ENCODE assay signal across 8 mouse cellular contexts in the genomic region with DNA sequence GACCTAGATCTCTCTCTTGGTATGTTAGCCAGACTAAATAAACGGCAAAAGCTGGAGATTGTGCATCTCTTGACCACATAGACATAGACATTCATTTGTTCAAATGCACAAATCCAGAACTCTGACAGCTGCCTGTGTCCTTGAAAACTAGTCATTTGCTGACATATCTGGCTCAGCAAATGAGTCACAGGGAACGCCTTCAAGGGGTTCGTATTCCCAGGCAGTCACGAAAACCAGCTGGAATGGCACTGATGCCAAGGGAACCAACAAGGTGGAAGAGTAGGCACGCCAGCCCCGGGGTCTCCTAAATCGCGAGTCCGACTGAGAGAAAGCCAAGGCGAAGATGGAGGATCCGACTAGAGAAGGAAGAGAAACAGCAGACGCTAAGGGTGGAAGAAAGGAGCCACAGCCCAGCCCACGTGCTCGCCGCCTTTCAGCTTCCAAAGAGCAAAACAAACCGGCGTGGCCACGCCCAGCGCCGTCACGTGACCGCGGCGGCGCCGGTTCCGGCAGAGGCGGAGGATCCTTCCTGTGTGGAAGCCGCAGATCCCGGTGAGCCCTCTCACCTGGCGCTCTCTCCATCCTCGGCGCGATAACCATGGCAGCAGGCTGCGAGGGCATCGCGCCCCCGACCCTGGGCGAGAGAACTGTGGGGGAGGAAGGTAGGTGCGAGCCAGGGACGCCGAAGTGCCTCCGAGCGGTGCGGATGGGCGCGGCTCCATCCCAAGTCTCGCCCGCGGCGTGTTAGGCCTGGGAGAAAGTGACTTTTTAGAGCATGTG. TPM values are rescaled to one million over a fixed set of nuclear protein-coding genes. Genes with fewer than 3 reads are reported as not detected.
DNase-seq lines count a peak whose midpoint lies in the region; ATAC-seq and TF ChIP-seq lines count a peak whose summit lies in the region.

A gene (plus strand): TSS at position 498 of the 780 bp plus-strand sequence.

- ATAC-seq in forebrain, embryonic 16.5 days: peak; percentile 85
- ATAC-seq in neural tube, embryonic 15.5 days (ENCODE audit: low FRiP score): peak; percentile 83

- peak; percentile 76 to 81; a peak in 3 of 4 replicates for TF ChIP-seq POLR2A in MEL (IDR thresholded peaks at IDR 0.05; ENCODE audit: control insufficient read depth in 1 of 2, insufficient read depth in 1 of 2, low read depth in 1 of 2, low read length in 2 of 2, poor library complexity in 1 of 2)
- peak; percentile 75; the same call in 1 of the 2 replicates for TF ChIP-seq POLR2A in lung, adult 2 months (IDR thresholded peaks at IDR 0.05; ENCODE audit: borderline replicate concordance, extremely low read depth, low read depth, low read length)

- peaks cover 14% of the 10 kb centered on the region for H3K79me2 ChIP-seq in MEL (ENCODE audit: control insufficient read depth, insufficient read depth, low read length, poor library complexity)

- WGBS in forebrain, embryonic 16.5 days: under 1% methylated on average over 51 of the region's 51 CpGs
- under 1% methylated on average over 51 of the region's 51 CpGs for WGBS in lung, adult 2 months
- WGBS in neural tube, embryonic 15.5 days: under 1% methylated on average over 51 of the region's 51 CpGs

- peaks cover 0 to 7% of the 10 kb centered on the region in 2 experiments; a peak in 2 of 4 replicates for H3K36me3 ChIP-seq in MEL (ENCODE audit: control insufficient read depth in 1 of 2, insufficient read depth in 2 of 2, low read length in 2 of 2)
- H3K36me3 ChIP-seq in forebrain, embryonic 16.5 days (ENCODE audit: control insufficient read depth, insufficient read depth): no peaks in the 10 kb centered on the region
- no peaks in the 10 kb centered on the region for H3K36me3 ChIP-seq in neural tube, embryonic 15.5 days

- H3K4me2 ChIP-seq in forebrain, embryonic 16.5 days (ENCODE audit: low read length): peak within 1 kb of the TSS; percentile 93
- H3K4me2 ChIP-seq in neural tube, embryonic 15.5 days: peak within 1 kb of the TSS; percentile 92

- no peak for TF ChIP-seq RAD21 in MEL (IDR thresholded peaks at IDR 0.05; ENCODE audit: low read depth, low read length)

- peak; percentile 95 for DNase-seq in MEL (ENCODE audit: low read depth, low spot score)
- DNase-seq in cerebellum, adult 18-20 months: peak; percentile 91 to 93
- DNase-seq in heart, postnatal 36 days: peak; percentile 92 to 94
- DNase-seq in layer of hippocampus, adult 2 months (ENCODE audit: low spot score in 2 of 2): peak; percentile 88
- DNase-seq in lung, adult 2 months: peak; percentile 92
- DNase-seq in testis, postnatal 10 days (ENCODE audit: low spot score): peak; percentile 97

- peaks cover 3 to 16% of the 10 kb centered on the region in 2 experiments; a peak in 3 of 4 replicates for H3K4me1 ChIP-seq in MEL (ENCODE audit: control insufficient read depth in 1 of 2, insufficient read depth in 2 of 2, low read length in 2 of 2)
- peaks cover 30% of the 10 kb centered on the region for H3K4me1 ChIP-seq in forebrain, embryonic 16.5 days (replicated peaks; ENCODE audit: control insufficient read depth, insufficient read depth, low read length)
- peaks cover 4% of the 10 kb centered on the region; the same call in 1 of the 2 replicates for H3K4me1 ChIP-seq in lung, adult 2 months (ENCODE audit: control insufficient read depth, insufficient read depth, low read length)
- H3K4me1 ChIP-seq in neural tube, embryonic 15.5 days: peaks cover 40% of the 10 kb centered on the region

- intact Hi-C loops in heart, postnatal 36 days (cut with DNase I): loop anchor here (2.0 kb wide), 2 partner anchors 35 to 47 kb away; no protein-coding TSS in a partner anchor

- peak within 1 kb of the TSS; percentile 80 to 92 for H3K4me3 ChIP-seq in MEL (ENCODE audit: control insufficient read depth in 1 of 2, insufficient read depth in 1 of 2, low read depth in 2 of 2, low read length in 2 of 2)
- peak within 1 kb of the TSS; percentile 83 for H3K4me3 ChIP-seq in forebrain, embryonic 16.5 days (replicated peaks; ENCODE audit: low read length)
- peak within 1 kb of the TSS; percentile 95 for H3K4me3 ChIP-seq in layer of hippocampus, adult 2 months
- H3K4me3 ChIP-seq in lung, adult 2 months (replicated peaks; ENCODE audit: extremely low read depth, low read depth, low read length): peak within 1 kb of the TSS; percentile 97
- H3K4me3 ChIP-seq in neural tube, embryonic 15.5 days (replicated peaks): peak within 1 kb of the TSS; percentile 84

- no peaks in the 10 kb centered on the region for H3K9me3 ChIP-seq in MEL (replicated peaks; ENCODE audit: insufficient read depth, low read length)
- H3K9me3 ChIP-seq in forebrain, embryonic 16.5 days (ENCODE audit: control insufficient read depth, low read length): no peaks in the 10 kb centered on the region
- H3K9me3 ChIP-seq in neural tube, embryonic 15.5 days (replicated peaks): no peaks in the 10 kb centered on the region

- H3K27me3 ChIP-seq in MEL (ENCODE audit: control insufficient read depth in 1 of 2, insufficient read depth in 2 of 2, low read length in 2 of 2): no peaks in the 10 kb centered on the region
- H3K27me3 ChIP-seq in forebrain, embryonic 16.5 days (replicated peaks; ENCODE audit: control insufficient read depth, insufficient read depth, low read length): no peaks in the 10 kb centered on the region
- H3K27me3 ChIP-seq in neural tube, embryonic 15.5 days (replicated peaks): no peaks in the 10 kb centered on the region

- TF ChIP-seq CTCF in MEL (IDR thresholded peaks at IDR 0.05 in 2 of 3, conservative IDR thresholded peaks at IDR 0.05 in 1 of 3; ENCODE audit: control insufficient read depth in 1 of 3, insufficient read depth in 1 of 3, low read depth in 2 of 3, low read length in 3 of 3, poor library complexity in 1 of 3, severe bottlenecking in 1 of 3): 0 out of 6 replicates have a peak, but pooled peaks of 1 of the 3 experiments have one; percentile 0
- no peak for TF ChIP-seq CTCF in layer of hippocampus, adult 2 months (conservative IDR thresholded peaks at IDR 0.05)
- TF ChIP-seq CTCF in lung, adult 2 months (IDR thresholded peaks at IDR 0.05; ENCODE audit: insufficient read depth, low read length): no peak

- H3K9ac ChIP-seq in MEL (ENCODE audit: control insufficient read depth, low read depth, low read length, poor library complexity, severe bottlenecking): peak within 1 kb of the TSS; percentile 83
- peak within 1 kb of the TSS; percentile 94 for H3K9ac ChIP-seq in forebrain, embryonic 16.5 days (replicated peaks; ENCODE audit: low read depth, low read length)
- peak within 1 kb of the TSS; percentile 87 for H3K9ac ChIP-seq in neural tube, embryonic 15.5 days (replicated peaks)

- H3K27ac ChIP-seq in MEL (ENCODE audit: control insufficient read depth, low read depth, low read length): peak within 1 kb of the TSS; percentile 70
- H3K27ac ChIP-seq in forebrain, embryonic 16.5 days (ENCODE audit: low read length): peak within 1 kb of the TSS; percentile 94
- peak within 1 kb of the TSS; percentile 85 for H3K27ac ChIP-seq in layer of hippocampus, adult 2 months
- H3K27ac ChIP-seq in neural tube, embryonic 15.5 days (replicated peaks): peak within 1 kb of the TSS; percentile 82

- no peak for TF ChIP-seq EP300 in MEL (IDR thresholded peaks at IDR 0.05; ENCODE audit: low read depth in 1 of 2, low read length in 2 of 2)

TF ChIP-seq in MEL, 35 proteins besides CTCF, POLR2A, EP300 and RAD21 (continues in another document):
- TF ChIP-seq MYB (IDR thresholded peaks at IDR 0.05; ENCODE audit: low read depth, low read length) (no peak), POLR2AphosphoS2 (IDR thresholded peaks at IDR 0.05; ENCODE audit: low read length) (no peak), ZC3H11A (IDR thresholded peaks at IDR 0.05; ENCODE audit: low read depth, low read length) (no peak), USF1 (IDR thresholded peaks at IDR 0.05; ENCODE audit: low read depth, low read length) (peak; percentile 99), POLR2AphosphoS5 (IDR thresholded peaks at IDR 0.05; ENCODE audit: borderline replicate concordance, low read depth, low read length) (no peak), JUND (IDR thresholded peaks at IDR 0.05; ENCODE audit: low read depth, low read length) (no peak), E2F4 (IDR thresholded peaks at IDR 0.05; ENCODE audit: borderline replicate concordance, low read depth, low read length) (no peak), MAZ (IDR thresholded peaks at IDR 0.05; ENCODE audit: low read depth, low read length) (no peak), MEF2A (IDR thresholded peaks at IDR 0.05; ENCODE audit: extremely low read depth, insufficient replicate concordance, low read depth, low read length, poor library complexity, severe bottlenecking) (no peak), GATA1 (IDR thresholded peaks at IDR 0.05; ENCODE audit: low read depth, low read length) (no peak), BHLHE40 (IDR thresholded peaks at IDR 0.05; ENCODE audit: borderline replicate concordance, low read depth, low read length) (peak; percentile 87; the same call in 1 of the 2 replicates), GABPA (IDR thresholded peaks at IDR 0.05; ENCODE audit: low read depth, low read length) (no peak), NELFE (IDR thresholded peaks at IDR 0.05; ENCODE audit: low read depth, low read length) (peak; percentile 58), CHD1 (IDR thresholded peaks at IDR 0.05; ENCODE audit: low read depth, low read length) (0 out of 2 replicates have a peak, but pooled peaks have one; percentile 27), SIN3A (IDR thresholded peaks at IDR 0.05; ENCODE audit: low read length) (peak; percentile 99), TAL1 (IDR thresholded peaks at IDR 0.05; ENCODE audit: low read length) (no peak), USF2 (IDR thresholded peaks at IDR 0.05; ENCODE audit: borderline replicate concordance in 1 of 2, insufficient read depth in 1 of 2, low read depth in 1 of 2, low read length in 2 of 2) (peak; percentile 86 to 96), CHD2 (IDR thresholded peaks at IDR 0.05; ENCODE audit: low read length) (no peak), UBTF (IDR thresholded peaks at IDR 0.05; ENCODE audit: borderline replicate concordance, insufficient read depth, low read depth, low read length) (no peak), MAFK (IDR thresholded peaks at IDR 0.05; ENCODE audit: borderline replicate concordance, low read depth, low read length) (no peak), ETS1 (IDR thresholded peaks at IDR 0.05; ENCODE audit: low read depth, low read length) (peak; percentile 57), HCFC1 (IDR thresholded peaks at IDR 0.05; ENCODE audit: low read depth, low read length) (peak; percentile 76)

RNA-seq across cellular contexts. Expression of the gene that starts here (rescaled TPM):
- 7.2 and 9.6 TPM in 2 replicates for total RNA-seq in MEL (2012; rRNA removed)
- 1 to 10 TPM in 1 of 2 experiments, not detected in 1; 9.6 TPM for polyA plus RNA-seq in MEL (2012; ENCODE audit: insufficient read depth in 1 of 2, insufficient read length in 2 of 2, low read depth in 1 of 2, low replicate concordance in 2 of 2, missing spikeins in 1 of 2)
- 21.8 and 25.5 TPM in 2 replicates for polyA plus RNA-seq in forebrain, embryonic 16.5 days (2015; fragmentation: Nextera tagmentation; extraction: Ambion mirVana)
- 1 to 10 TPM; 2.8 to 3.0 TPM for total RNA-seq in heart, postnatal 36 days (2021)
- 1 to 10 TPM; 5.9 to 6.0 TPM for total RNA-seq in layer of hippocampus, adult 2 months (2021)
- 4.2 and 5.8 TPM in 2 replicates for polyA plus RNA-seq in lung, adult 2 months (2012; rRNA removed)
- 12.1 and 12.7 TPM in 2 replicates for polyA plus RNA-seq in neural tube, embryonic 15.5 days (2015; fragmentation: Nextera tagmentation; extraction: Ambion mirVana)

Comparison
In these comparisons a context has a peak if more than half of its experiments do, and no peak if none do; other contexts are left out.
1. Peak in every context shown above with its lines: DNase-seq, ATAC-seq, H3K4me3 ChIP-seq and H3K27ac ChIP-seq.